Mouse (Mus musculus): ENCODE data around the gene Vmn1r2.
"Not testable (repeated sequence)": the region's sequence is repeated elsewhere in the genome, so short reads cannot be mapped to it uniquely, and the experiment has no call there.

DNA sequence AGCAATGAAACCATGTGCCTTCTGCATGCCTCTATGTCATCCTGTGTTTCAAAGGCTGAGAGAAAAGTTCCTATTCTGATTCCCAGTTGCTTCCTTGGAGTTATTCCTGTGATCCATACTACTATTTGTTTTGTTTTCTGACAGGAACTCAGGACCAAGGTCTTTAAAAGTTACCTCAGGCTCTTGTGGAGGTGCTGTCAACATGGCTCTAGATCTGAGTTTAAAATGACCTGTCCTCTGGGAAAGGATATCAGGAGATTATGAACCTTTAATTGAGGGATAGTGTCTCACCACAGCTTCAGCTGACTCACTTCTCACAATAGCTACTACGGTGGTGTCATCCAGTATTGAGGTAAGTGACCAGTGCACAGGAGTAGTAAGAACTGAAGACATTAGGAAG lies at the start of gene Vmn1r2:
- TF ChIP-seq CTCF (IDR thresholded peaks at IDR 0.05; ENCODE audit: low read depth); EP300 (optimal IDR thresholded peaks at IDR 0.05): not testable (repeated sequence)

Measured in stomach, postnatal 0 days (tissue).